Mouse (Mus musculus) ES-CJ7 (cell line): ENCODE measurements around the gene Rnf40.
A peak's percentile ranks its signal among the peaks of the same experiment; 100 is the strongest.

Experiments
- DNase-seq: peaks from one replicate; pipeline ENCODE4 v3.0.0; 2011; ENCODE audit warnings: low read depth, low spot score

Rnf40 gene

GRCm38 (mm10) chr7:127649206-127649605 is 60.6 kb downstream of the Rnf40 start:
- DNase-seq, result no peak

GRCm38 (mm10) chr7:127651624-127652023 is 63.1 kb downstream of the Rnf40 start:
- DNase-seq, result no peak

DNA sequence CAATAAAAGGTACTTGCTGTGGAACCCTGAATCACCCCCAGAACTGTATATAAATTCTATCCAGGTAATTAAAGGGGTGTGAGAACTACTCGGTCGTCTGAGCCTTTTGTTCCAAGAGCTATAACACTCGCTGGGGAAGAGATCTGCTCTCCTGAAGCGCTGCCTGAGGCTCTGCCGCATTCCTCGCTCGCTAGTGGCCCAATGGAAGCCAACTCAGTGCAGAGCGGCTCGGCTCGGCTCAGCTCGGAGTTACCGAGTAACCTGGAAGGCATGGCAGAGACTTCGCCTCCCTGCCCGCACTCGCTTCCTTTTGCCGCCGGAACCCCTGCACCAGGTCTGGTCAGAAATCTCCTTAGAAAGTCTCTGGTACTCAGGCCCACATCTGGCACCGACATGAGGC is 63.5 kb downstream of the Rnf40 start:
- peak; percentile 52 for DNase-seq

DNA sequence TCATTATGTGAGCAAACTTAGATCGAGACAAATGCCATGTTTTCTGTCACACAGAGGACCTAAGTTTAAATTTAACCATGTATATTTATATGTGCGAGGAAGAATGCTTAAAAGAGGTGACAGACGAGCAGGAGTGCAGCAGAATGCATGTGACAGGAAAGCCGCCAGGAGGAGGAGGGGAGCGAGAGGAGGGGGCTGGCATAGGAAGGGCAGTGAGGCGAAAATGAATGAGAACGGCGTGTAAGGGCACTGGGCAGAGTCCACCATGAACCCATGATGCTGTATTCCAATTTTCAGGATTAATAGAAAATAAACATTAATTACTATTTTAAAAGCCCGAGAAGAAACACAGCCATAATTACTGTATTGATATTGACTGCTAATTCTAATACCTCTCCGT is 65.8 kb downstream of the Rnf40 start:
- no peak for DNase-seq
